Mouse (Mus musculus) olfactory bulb, adult 2 months (tissue): Measurements from ENCODE around the gene Vcan.

Source experiments
- CTCF ChIP-seq: fragments of 200-500 bp; IDR thresholded peaks from 2 replicates; pipeline ENCODE4 v1.5.1; 2012; ENCODE audit warnings: low read depth, mild to moderate bottlenecking, low read length, moderate library complexity; ENCODE audit not compliant: insufficient read depth
- POLR2A ChIP-seq: fragments of 200-500 bp; IDR thresholded peaks from 2 replicates; pipeline ENCODE4 v1.6.1; 2012; ENCODE audit warnings: mild to moderate bottlenecking, low read depth, low read length, moderate library complexity; ENCODE audit not compliant: insufficient read depth

DNA sequence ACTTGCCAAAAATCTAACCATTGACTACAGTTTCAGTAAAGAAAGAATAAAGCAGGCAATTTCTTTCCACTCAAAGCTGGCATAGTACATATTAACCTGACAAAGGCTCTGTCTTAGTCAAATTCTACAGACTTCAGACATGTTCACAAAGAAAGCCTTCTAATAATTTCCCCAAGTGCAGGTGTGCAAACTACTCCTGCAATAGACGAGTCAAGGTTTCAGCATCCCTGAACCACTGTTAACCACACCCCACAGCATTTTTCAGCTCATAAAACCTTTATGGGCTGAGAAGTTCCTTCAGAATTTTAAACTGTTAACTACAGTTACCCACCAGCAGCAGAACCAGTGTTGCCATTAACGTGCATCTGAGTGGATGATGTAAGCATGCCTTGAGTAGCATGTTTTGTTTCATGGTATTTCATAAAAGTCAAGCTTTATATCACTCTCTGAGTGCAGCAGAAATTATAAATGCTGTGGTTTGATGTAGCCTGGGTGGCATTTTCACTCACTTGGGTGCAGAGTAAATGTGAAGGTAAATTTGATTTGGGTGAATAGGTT is 42.2 kb downstream of the Vcan start:
- no peak for TF ChIP-seq POLR2A
- no peak for TF ChIP-seq CTCF
